Mouse (Mus musculus) left cerebral cortex, adult 11 months (tissue): ENCODE measurements around the gene Ust.
"Not testable (repeated sequence)": the region's sequence is repeated elsewhere in the genome, so short reads cannot be mapped to it uniquely, and the experiment has no call there.

Source experiments
- DNase-seq: peaks from one replicate; pipeline ENCODE4 v3.0.0; 2022; ENCODE audit warnings: low spot score

The Ust gene

DNA sequence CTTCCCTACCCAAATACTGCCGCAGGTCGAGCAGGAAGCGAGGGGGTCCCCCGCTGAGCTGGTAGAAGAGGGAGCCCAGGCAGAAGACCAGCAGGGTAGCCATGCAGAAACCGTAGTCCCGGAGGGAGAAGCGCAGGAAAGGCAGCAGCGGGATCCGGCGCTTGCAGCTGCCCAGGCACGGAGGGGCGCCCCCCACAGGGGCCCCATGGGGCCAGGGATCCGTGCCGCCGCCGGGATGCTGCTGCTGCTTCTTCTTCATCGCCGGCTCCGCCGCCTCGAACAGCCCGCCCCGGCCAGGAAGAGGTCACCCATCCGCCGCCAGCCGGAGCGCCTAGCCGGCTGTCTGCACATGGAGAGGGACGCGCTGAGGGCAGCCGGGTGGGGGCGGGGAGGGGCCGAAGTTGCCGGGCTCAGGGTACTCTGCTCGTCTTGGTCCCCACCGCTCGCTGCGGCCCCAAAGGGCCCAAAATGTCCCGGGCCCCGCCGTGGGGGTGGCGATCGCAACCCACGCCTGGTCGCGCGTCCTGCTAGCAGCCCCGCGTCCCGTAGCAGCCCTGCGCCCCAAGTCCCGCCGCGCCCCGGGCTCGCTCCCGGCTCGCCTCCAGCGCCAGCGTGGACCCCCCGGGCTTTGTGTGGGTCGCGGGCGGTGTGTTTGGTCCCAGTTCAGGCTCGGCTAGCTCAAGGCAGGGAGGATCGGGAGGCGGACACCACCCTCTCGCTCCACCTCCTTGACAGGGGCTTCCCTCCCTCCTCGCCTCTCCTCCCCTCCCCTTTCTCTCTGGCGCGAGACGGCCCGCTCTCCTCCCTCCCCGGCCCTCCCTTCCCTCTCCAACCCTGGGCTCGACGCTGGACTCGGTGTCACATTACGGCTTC is at the start of gene Ust:
Gene Ust, minus strand, starts transcription at position 685 of the 873 bp plus-strand sequence.
- no peak for DNase-seq

DNA sequence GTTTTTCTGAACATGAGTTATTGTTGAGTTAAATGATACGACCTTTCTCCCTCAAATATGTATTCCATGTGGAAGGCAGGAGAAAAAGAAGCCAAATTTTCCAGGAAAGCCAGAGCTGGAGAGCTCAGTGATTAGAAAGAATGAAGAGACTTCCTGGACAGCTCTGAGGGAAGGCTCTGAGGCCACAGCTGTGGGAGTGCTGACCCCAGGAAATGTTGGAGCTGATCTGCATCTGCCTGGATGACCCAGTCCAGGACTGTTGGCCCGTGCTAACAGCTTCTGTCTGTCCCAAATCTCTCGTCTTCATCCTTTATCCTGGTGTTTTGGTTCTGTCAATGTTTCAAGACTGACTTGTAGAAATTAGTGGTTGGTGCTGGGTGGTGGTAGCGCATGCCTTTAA is 42.7 kb upstream of the Ust start:
- DNase-seq = no peak

DNA sequence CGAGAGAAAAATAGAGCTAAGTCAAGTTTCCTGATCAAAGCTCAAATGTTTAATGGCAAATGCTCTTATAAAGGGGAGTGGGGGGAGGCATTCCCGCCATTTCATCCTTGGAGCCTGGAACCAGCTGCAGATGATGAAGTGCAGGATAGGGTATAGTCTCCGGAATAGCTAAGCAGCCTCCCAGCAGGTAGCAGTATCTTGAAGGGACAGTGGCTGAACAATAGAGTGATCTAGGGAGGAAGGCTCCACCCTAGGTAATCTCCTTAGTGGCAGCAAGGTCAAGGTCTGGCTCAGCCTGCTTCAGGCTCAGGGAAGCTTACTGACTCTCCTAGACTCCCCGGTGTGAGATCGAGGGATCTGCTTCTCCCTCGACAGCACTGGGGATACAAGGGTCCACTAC is 40.9 kb upstream of the Ust start:
- DNase-seq = not testable (repeated sequence)

DNA sequence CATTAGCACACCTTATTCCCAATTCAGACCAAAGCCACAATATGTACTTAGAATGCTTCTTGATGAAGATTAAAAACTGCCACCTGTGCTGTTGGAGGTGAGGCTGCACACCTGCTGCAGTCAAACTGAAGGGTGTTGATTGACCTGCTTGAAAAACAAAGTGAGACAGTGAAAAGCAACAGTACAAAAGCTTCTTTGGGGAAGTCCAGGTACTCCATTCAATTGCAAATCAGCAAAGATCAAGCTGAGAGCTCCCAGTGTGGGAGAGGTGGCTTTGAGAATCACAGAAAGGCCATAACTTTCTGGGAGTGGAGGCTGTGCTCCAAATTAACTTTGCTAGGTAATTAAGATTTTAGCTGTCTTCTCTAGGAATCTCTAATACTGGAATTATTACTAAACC is 33.6 kb upstream of the Ust start:
- DNase-seq = not testable (repeated sequence)

DNA sequence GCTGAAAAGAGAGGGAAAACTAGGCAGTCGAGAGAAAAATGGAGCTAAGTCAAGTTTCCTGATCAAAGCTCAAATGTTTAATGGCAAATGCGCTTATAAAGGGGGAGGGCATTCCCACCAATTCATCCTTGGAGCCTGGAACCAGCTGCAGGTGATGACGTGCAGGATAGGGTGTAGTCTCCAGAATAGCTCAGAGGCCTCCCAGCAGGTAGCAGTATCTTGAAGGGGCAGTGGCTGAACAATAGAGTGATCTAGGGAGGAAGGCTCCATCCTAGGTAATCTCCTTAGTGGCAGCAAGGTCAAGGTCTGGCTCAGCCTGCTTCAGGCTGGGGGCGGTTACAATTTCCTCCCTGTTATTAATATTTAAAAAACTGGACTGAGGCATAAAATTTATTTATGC is 33.0 kb upstream of the Ust start:
- not testable (repeated sequence) for DNase-seq

DNA sequence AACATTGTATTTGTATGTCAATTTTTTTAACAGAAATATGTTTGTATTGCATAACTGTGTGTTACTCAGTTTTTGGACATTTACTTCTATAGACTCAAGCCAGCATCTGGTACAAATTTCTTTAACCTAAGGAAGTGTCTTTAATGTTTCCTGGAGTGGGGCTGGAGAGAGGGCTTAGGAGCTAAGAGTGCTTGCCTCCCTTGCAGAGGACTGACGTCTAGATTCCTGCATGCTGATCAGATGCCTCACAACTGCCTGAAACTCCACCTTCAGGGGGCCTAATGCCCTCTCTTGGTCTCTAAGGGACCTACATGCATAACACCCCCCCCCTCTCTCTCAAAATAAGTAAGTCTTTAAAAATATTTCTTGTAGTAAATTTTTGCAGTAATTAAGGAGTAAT is 22.9 kb upstream of the Ust start:
- no peak for DNase-seq

DNA sequence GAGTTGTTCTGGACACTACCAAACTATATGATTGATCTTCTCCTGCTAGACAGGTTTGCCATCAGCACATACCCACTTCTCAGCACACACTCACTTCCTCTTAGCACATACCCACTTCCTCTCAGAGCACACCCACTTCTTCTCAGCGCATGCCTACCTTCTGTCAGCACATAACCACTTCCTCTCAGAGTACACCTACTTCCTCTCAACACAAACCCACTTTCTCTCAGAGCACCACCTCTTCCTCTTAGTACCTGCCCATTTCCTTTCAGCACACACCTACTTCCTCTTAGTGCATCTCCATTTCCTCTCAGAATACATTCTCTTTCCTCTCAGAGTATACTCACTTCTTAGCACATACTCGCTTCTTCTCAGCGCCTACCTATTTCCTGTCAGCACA is 16.8 kb upstream of the Ust start:
- DNase-seq = no peak

DNA sequence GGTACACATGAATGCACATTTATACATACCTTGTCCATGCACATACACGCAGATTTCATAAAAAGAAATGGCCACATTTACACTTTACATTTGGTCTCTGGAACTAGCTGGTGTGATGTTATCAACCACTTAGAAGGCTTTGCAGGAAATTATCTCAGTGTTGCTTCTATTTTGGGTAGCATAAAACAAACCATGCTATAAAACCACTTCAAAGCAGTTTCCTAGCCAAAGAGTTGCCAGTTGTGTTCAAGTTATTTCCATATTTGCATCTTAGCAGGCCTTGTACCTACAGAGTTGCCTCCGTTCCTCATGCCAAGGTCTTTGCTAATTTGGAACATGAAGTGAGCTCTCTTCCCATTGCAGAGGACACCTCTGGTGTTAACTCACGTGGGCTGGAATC is 13.0 kb upstream of the Ust start:
- DNase-seq = no peak

DNA sequence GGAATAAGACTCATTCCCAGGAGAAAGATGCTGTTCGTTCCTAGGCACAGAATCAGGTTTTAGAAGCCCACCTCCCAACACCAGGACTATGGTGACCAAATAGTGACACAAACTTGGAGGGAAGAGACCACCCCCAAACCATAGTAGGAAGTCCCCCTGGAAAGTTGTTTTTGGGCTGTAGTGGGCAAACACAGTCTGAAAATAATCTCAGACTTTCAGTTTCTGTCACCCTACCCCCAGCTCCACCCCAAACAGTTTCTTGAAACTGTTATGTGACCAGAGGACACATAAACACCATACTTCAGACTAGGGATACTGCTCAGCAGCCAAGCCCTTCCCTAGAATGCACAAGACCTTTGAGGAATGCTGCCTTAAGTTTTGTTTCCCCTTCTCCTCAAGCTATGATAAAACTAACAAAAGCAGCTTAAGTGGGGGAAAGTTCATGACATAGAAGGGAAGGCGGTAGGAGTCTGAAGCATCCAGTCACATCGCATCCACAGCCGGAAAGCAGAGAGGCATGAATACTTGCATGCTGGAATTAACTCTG is 12.0 kb upstream of the Ust start:
- no peak for DNase-seq

DNA sequence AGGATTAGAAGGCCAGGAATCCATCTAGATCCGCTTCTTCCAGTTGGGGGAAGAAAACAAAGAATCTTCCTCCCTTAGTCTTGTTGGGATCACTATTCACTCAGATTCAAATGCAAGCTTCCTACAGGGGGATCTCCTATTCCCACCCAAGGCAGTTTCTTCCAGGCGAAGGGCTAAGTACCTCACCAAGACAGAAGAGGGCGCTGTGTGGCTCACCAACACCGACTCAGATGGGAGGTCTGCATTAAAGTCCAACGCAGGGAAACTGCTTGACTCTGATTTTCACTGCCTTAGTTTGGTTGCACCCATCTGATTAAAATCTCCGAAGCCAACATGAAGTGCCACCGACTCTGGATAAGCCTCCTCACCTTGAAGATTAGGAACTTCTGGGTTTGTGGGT is 10.5 kb upstream of the Ust start:
- DNase-seq = no peak

DNA sequence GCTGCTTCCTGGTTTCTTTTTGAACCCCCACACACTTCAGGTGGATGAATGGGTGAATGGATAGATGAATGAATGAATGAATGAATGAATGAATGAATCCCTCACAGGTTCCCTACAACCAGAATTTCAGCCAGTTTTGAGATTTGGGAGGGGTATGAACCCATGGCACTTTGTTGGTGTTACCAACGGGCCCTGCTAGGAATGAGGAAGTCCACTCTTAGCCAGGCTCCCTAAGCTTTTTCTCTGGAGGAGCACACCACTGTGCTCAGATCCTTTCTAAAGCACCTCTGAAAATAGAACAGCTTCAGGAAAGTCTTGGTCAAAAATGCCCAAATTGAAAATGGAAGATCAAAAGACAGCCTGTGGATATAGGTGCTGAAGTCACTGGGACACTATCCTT is 6.7 kb upstream of the Ust start:
- DNase-seq = no peak

DNA sequence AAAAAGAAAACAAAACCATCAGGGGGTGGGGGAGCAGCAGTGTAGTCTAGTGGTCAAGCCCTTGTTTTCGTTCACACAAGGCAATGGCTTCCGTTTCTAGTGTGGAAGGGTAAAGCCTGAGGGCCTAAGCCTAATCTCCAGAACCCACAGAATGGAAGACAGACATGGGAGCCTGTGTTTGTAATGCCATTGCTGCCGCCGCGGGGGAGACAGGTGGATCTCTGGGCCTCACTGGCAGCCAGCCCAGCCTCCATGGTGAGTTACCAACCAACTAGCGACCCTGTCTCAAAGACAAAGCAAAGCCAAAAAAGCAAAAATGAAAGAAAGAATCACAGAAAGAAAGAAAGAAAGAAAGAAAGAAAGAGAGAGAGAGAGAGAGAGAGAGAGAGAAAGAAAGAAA is 2.9 kb upstream of the Ust start:
- DNase-seq = no peak

DNA sequence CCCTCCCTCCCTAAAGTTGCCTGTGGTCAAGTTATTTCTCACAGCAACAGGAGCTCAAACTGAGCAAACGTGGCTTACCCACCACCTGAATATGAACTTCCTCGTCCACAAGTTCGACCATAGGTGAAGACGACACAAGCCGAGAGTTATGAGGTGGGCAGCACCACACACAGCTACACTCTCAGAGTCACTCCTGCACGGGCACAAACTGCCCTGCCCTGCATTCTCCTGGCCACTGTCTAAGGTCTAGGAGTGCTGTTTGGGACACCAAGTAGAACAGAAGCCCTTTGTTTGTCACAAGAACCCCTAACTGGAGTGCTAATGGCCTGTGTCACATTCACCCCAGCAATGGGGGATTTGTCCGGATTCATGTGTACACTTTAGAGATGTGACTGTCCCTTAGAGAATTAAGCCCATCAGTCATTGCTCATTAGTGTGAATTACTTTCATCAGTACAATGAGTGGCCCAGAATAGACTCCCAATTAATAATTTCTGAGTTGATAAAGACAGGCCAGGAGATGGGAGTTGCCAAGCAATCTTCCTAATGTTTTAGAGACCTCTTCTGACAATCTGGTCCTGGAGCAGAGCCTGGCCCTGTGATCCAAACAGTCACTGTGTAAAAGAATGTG is 2.3 kb upstream of the Ust start:
- no peak for DNase-seq

DNA sequence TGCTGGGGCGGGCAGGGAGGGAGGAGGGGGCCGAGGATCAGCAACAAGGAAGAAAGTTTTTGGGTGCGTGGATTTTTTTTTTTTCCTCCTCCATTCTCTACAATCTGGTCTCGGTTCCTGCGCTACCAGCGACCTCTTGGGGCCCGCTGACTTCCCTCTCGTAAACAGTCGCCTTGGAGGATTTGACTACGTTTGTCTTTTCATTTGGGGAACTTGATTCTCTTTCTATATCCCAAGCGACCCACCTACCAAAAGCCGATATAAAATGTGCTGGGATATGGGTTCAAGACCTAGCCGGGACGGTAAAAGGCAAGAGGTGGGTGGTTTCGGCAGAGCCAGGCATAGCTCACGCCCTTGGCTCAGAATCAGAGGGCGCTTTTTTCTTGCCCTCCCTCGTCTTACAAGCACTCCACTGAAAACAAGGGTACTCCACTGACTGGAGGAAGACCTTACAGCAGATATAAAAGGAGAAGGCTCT is 428 bp upstream of the Ust start:
- DNase-seq = no peak

DNA sequence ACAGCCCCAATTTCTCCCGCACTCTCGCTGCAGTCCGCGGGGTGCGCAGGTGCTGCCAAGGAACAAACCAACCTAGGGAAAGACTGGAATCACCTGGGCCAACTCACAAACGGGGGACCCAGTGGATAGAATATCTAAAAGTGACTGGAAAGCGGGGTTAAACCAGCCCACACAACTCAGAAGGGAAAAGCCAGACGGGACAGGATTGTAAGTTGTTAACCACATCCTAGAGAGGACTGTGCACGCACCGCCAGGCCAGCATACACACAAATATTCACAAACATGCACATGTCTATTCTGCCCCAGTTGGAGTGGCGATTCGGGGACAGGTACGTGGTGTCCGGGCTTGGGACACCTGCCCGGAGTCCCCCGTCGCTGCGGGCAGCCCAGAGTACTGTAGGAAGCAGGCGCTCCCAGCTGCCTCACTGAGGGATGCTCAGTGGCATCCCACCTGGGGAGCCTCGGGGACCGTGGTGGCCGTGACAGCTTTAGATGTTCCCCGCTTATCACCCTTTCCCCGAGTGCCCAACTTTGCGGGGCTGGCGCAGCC is 959 bp downstream of the Ust start:
- DNase-seq = no peak

DNA sequence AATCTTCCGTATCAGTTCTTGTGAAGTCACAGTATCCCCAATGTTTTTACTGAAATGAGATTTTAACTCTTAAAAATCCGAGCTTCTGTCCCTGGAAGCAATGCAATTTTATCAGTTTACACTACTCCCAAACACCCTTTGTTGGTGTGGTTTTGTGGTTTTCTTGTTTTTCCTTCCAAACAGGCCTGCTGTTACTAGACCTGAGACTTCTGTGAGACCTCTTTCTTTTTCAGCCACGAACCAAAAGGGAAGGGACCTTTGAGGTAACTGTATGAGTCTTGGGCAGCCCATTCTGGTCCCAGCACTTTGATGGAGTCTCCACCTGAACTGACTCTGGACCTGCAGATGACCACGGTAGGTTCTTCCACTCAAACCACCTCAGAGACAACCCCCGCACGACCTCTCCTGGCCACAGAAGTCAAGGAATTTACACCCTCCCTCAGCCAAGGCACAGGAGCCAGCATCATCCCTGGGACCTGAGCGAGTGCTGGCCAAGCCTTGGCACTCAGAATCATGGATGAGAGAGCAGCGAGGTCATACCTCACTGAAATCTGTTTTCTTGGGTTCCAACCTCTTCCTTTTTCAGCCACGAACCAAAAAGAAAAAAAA is 1.6 kb downstream of the Ust start:
- DNase-seq = no peak

DNA sequence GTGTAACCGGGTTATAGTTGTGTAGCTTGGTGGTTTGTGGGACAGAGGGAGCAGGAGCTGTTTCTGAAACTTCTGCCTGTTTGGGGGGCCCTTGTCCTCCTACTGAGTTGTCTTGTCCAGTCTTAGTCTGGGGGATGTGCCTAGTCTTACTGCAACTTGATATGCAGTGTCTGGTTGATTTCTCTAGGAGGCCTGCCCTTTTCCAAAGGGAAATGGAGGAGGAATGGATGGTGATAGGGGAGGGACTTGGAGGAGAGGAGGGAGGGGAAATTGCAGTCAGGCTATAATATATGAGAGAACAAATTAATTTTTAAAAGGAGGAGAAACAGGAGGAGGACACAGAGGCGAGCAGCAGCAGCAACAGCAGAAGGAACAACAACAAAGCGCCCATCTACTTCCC is 4.9 kb downstream of the Ust start:
- no peak for DNase-seq

DNA sequence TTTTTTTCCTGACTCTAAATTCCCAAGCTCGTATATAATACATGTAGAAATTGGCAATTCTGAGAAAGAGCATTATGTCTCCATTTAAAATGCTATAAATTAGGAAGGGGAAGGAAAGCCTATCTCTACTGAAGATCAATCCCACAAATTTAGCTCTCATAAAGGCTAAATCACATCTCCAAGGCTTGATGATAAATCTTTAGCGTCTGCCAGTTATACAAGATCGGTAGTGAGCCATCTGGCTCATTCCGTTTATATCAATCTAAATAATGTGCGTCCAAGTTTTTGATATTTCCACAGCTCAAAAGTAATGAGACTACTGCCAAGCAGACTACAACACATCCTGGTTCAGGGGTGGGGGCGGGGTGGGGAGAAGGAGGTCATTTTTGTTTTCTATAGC is 6.4 kb downstream of the Ust start:
- no peak for DNase-seq

DNA sequence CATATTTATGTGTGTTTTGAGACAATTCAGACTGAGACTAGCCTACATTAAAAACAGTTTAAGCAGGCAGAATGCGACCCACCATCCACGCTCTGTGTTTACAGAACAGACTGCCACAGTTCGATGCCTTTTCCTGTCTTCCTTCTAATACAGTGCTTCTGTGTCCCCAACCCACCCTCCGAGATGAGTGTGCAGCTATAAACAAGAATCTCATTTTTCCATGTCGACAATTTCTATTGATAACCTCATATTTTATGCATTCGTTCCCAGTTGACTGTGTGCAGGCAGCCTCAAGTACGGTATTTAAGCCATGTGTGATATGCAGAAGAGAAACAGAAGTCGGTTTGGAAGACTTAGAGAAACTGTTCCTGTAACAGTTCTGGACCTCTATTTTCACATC is 6.9 kb downstream of the Ust start:
- DNase-seq = no peak

DNA sequence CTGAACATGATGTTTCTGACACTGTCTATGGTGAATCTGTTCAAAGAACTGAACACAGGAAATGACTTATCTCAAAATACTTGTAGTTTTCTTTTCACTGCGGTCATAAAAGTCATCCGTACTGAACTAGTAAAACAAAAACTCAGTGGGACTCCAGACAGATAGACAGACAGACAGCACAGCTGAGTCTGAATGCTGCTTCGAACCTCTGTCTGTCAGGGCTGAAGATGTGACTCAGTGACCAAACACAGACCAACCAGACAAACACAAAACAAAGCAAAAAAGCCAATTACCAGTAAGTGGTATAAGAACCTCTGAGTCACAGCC is 12.4 kb downstream of the Ust start:
- DNase-seq = no peak

DNA sequence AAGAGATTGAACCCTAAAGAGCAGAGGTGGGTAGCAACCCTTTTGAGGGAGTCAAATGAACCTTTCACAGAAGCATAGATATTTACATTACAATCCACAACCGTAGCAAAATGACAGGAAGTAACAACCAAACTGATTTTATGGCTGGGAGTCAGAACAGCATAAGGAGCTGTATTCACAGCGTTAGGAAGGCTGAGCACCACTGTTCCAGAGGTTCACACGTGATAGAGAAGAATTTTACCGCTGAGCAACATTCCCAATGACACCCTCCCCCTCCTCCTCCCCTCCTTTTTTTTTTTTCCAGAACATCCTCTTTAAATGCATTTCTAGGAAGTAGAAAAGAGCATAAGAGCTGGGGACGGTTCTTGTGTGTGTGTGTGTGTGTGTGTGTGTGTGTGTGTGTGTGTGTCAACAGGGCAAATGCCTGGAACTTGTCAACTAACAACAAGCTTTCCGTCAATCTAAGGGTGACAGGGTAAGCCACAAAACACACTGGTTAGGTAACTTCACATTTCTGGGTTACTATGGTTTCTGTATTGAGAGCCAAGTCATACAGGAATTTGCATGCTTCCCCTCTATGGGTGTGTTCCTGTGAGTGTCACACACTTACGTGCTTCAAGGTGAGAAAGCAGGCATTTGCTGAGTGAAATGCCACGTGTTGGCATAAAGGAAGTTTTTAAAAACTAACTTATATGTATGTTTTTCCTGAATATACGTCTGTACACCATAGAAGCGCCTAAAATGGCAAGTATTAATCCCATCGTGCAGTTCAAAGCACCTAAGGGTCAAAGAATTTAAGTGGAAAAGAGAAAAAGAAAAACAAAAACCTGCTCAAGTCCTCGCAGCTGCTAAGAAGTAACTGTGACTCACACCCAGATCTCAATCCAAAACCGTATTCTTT is 13.0 kb downstream of the Ust start:
- DNase-seq = no peak

DNA sequence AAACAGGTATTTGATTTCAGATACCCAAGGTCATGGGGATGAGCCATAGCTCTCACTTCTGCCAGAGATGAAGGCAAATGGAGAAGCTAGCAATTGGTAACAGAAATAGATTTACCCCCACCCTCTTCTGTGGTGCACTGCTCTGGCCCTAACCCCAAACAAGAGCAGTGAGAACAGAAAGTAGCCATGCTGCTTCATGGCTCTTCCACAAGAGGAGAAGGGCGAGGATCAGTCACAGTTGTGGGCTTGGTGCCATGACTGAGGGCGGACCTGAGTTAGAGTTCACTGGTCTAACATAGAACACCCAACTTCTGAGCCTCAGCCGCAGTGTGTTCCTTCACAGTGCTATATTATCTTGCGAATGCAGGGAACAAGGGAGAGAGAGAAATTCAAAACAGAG is 13.8 kb downstream of the Ust start:
- no peak for DNase-seq
